Mouse (Mus musculus): ENCODE results near the gene Mcrip1.
A peak's percentile ranks its signal among the peaks of the same experiment; 100 is the strongest.

Mcrip1 gene

DNA sequence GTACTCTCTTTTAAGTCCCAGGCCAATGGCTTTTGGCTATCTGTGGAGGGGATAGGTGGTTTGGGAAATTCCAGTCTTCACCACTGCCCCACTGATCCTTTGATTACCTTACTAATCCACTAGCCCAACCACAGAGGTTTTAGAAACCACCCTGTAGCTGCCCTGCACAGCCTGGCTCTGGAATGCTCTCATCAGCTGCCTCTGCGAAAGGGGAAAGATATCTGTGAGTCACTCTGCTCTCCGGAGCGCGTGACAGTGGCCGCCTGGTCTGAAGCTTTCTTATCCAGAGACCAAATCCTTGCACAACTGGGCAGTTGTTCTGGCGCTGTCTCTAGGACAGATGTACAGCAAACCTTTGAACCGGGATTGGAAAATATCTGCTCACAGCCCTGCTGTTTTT is 5.3 kb upstream of the Mcrip1 start:
- no peak for TF ChIP-seq POU5F1 (IDR thresholded peaks at IDR 0.05; ENCODE audit: borderline replicate concordance, low read length)
- TF ChIP-seq CTCF (conservative IDR thresholded peaks at IDR 0.05; ENCODE audit: low read length): no peak
- TF ChIP-seq NANOG (IDR thresholded peaks at IDR 0.05; ENCODE audit: borderline replicate concordance, low read length): no peak
- H3K4me1 ChIP-seq (replicated peaks; ENCODE audit: low read depth, low read length): peaks cover 18% of the 10 kb centered on the region
- peaks cover 18% of the 10 kb centered on the region for H3K36me3 ChIP-seq (ENCODE audit: insufficient read depth, low read length)
- H3K27me3 ChIP-seq (ENCODE audit: insufficient read depth, low read length): peaks cover 33% of the 10 kb centered on the region
- no peaks in the 10 kb centered on the region for H3K9me3 ChIP-seq (ENCODE audit: low read length)
- H3K4me3 ChIP-seq (replicated peaks; ENCODE audit: low read length): no peak overlapping the region

DNA sequence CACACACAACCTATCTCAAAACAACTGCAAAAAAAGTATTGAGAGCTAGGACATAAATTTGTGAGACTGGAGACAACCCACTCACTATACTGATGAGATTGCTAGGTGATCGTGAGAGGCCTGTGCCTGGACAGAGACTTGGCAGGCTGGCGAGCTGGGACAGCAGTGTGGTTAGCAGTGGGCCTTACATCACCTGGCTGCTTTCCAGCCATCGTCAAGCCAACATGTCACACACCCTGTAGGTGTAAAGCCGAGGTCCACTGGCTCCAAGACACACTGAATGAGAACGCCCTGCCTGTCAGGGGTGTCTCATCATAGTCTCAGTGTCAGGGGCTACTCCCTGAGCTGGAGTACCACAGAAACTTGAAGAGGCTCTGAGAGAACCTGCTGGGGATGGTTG is 3.2 kb upstream of the Mcrip1 start:
- H3K27me3 ChIP-seq (ENCODE audit: insufficient read depth, low read length): peaks cover 33% of the 10 kb centered on the region
- TF ChIP-seq NANOG (IDR thresholded peaks at IDR 0.05; ENCODE audit: borderline replicate concordance, low read length) (no peak), CTCF (conservative IDR thresholded peaks at IDR 0.05; ENCODE audit: low read length) (no peak), POU5F1 (IDR thresholded peaks at IDR 0.05; ENCODE audit: borderline replicate concordance, low read length) (no peak)

GRCm38 (mm10) chr11:120550810-120551440 is 1.4 kb upstream of the Mcrip1 start, which contains the start of gene Ppp1r27:
Ppp1r27 (minus strand) TSS chr11:120551132.
- H3K27me3 ChIP-seq (ENCODE audit: insufficient read depth, low read length): peaks cover 33% of the 10 kb centered on the region
- TF ChIP-seq NANOG (IDR thresholded peaks at IDR 0.05; ENCODE audit: borderline replicate concordance, low read length): no peak
- no peak for TF ChIP-seq POU5F1 (IDR thresholded peaks at IDR 0.05; ENCODE audit: borderline replicate concordance, low read length)
- TF ChIP-seq CTCF (conservative IDR thresholded peaks at IDR 0.05; ENCODE audit: low read length): no peak
- peak within 1 kb of the TSS; percentile 90 for H3K4me3 ChIP-seq (replicated peaks; ENCODE audit: low read length)

More for the DNA sequence above, 3.2 kb upstream of the Mcrip1 start:
- no peaks in the 10 kb centered on the region for H3K9me3 ChIP-seq (ENCODE audit: low read length)
- H3K4me1 ChIP-seq (replicated peaks; ENCODE audit: low read depth, low read length): peaks cover 30% of the 10 kb centered on the region
- H3K36me3 ChIP-seq (ENCODE audit: insufficient read depth, low read length): peaks cover 9% of the 10 kb centered on the region; the same call in 1 of the 2 replicates
- no peak overlapping the region for H3K4me3 ChIP-seq (replicated peaks; ENCODE audit: low read length)

GRCm38 (mm10) chr11:120549986-120550809 is 671 bp upstream of the Mcrip1 start:
- Histone ChIP-seq H3K9me3 (ENCODE audit: low read length) (no peaks in the 10 kb centered on the region), H3K4me1 (replicated peaks; ENCODE audit: low read depth, low read length) (peaks cover 30% of the 10 kb centered on the region), H3K27me3 (ENCODE audit: insufficient read depth, low read length) (peaks cover 30% of the 10 kb centered on the region), H3K4me3 (replicated peaks; ENCODE audit: low read length) (peak overlapping the region; percentile 90), H3K36me3 (ENCODE audit: insufficient read depth, low read length) (peaks cover 23% of the 10 kb centered on the region)
- no peak for TF ChIP-seq POU5F1 (IDR thresholded peaks at IDR 0.05; ENCODE audit: borderline replicate concordance, low read length)
- TF ChIP-seq NANOG (IDR thresholded peaks at IDR 0.05; ENCODE audit: borderline replicate concordance, low read length): no peak
- TF ChIP-seq CTCF (conservative IDR thresholded peaks at IDR 0.05; ENCODE audit: low read length): no peak

More at GRCm38 (mm10) chr11:120550810-120551440, 1.4 kb upstream of the Mcrip1 start, which contains the start of gene Ppp1r27:
- no peaks in the 10 kb centered on the region for H3K9me3 ChIP-seq (ENCODE audit: low read length)
- H3K4me1 ChIP-seq (replicated peaks; ENCODE audit: low read depth, low read length): peaks cover 30% of the 10 kb centered on the region
- peaks cover 20% of the 10 kb centered on the region; the same call in 1 of the 2 replicates for H3K36me3 ChIP-seq (ENCODE audit: insufficient read depth, low read length)

DNA sequence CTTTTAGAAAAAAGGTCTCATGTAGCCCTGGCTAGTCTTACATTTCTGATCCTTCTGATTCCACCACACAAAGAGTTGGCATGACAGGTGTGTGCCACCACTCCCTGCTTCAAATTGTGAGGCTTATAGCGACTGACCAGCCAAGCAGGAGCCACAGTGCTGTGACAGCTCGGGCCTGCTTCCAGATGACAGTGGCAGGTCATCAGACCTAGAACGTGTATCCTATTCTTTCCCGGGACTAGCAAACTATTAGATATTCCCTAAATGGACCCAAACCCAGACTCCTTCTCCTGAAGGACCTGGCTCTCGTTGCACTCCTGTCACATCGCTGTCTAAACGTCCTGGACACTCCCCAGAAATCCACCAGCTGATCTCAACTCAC is 750 bp downstream of the Mcrip1 start:
- H3K9me3 ChIP-seq (ENCODE audit: low read length): no peaks in the 10 kb centered on the region
- peaks cover 30% of the 10 kb centered on the region for H3K27me3 ChIP-seq (ENCODE audit: insufficient read depth, low read length)
- H3K4me3 ChIP-seq (replicated peaks; ENCODE audit: low read length): peak overlapping the region; percentile 90
- H3K36me3 ChIP-seq (ENCODE audit: insufficient read depth, low read length): peaks cover 37% of the 10 kb centered on the region
- no peak for TF ChIP-seq CTCF (conservative IDR thresholded peaks at IDR 0.05; ENCODE audit: low read length)
- no peak for TF ChIP-seq POU5F1 (IDR thresholded peaks at IDR 0.05; ENCODE audit: borderline replicate concordance, low read length)
- no peak for TF ChIP-seq NANOG (IDR thresholded peaks at IDR 0.05; ENCODE audit: borderline replicate concordance, low read length)
- H3K4me1 ChIP-seq (replicated peaks; ENCODE audit: low read depth, low read length): peaks cover 30% of the 10 kb centered on the region

DNA sequence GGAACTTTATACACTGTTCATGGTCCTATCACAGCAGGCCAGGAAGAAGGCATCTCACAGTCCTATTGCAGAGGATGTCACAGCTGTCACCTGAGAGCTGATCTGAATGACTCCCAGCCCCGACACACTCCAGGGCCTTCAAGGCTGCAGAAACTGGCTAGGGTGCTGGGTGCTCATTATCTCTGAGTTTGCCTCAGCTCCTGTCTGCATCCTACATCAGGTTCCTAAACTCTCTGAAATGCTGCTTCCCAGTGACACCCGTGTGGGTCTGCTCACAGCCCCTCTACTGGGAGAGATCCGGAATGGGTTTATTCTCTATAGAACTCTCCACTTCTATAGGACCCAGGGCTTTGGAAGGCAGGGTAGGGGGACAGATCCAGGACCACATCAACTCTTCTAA is 1.3 kb downstream of the Mcrip1 start:
- peaks cover 32% of the 10 kb centered on the region for H3K4me1 ChIP-seq (replicated peaks; ENCODE audit: low read depth, low read length)
- TF ChIP-seq POU5F1 (IDR thresholded peaks at IDR 0.05; ENCODE audit: borderline replicate concordance, low read length) (no peak), CTCF (conservative IDR thresholded peaks at IDR 0.05; ENCODE audit: low read length) (no peak), NANOG (IDR thresholded peaks at IDR 0.05; ENCODE audit: borderline replicate concordance, low read length) (no peak)
- H3K9me3 ChIP-seq (ENCODE audit: low read length): no peaks in the 10 kb centered on the region
- peaks cover 43% of the 10 kb centered on the region for H3K36me3 ChIP-seq (ENCODE audit: insufficient read depth, low read length)
- H3K27me3 ChIP-seq (ENCODE audit: insufficient read depth, low read length): peaks cover 30% of the 10 kb centered on the region
- no peak overlapping the region for H3K4me3 ChIP-seq (replicated peaks; ENCODE audit: low read length)

- Histone ChIP-seq H3K4me3 (replicated peaks; ENCODE audit: low read length) (no peak overlapping the region), H3K9me3 (ENCODE audit: low read length) (no peaks in the 10 kb centered on the region), H3K27me3 (ENCODE audit: insufficient read depth, low read length) (peaks cover 24% of the 10 kb centered on the region), H3K36me3 (ENCODE audit: insufficient read depth, low read length) (peaks cover 50% of the 10 kb centered on the region), H3K4me1 (replicated peaks; ENCODE audit: low read depth, low read length) (peaks cover 39% of the 10 kb centered on the region)
- TF ChIP-seq CTCF (conservative IDR thresholded peaks at IDR 0.05; ENCODE audit: low read length): no peak
- no peak for TF ChIP-seq POU5F1 (IDR thresholded peaks at IDR 0.05; ENCODE audit: borderline replicate concordance, low read length)
- TF ChIP-seq NANOG (IDR thresholded peaks at IDR 0.05; ENCODE audit: borderline replicate concordance, low read length): no peak
Observed at GRCm38 (mm10) chr11:120547469-120547868, 2.1 kb downstream of the Mcrip1 start.

DNA sequence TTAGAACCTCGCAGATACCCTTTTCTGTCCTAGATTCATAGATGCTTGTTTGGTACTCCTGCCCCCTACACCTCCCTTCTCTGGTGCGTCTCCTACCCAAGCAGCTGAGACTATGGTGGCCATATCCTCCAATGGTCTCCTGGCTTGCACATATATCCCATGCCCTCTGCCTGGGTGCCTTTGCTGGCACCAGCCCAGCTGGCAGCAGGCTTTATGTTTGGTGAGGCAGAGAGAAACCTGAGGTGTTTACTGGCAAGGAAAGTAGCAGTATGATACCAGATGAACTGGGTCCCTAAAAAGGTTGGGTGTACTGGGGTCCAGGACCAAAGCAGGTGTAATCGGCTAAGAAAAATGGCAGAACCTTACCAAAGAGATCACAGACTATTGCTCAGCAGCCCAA is 3.6 kb downstream of the Mcrip1 start:
- H3K9me3 ChIP-seq (ENCODE audit: low read length): no peaks in the 10 kb centered on the region
- peaks cover 47% of the 10 kb centered on the region for H3K4me1 ChIP-seq (replicated peaks; ENCODE audit: low read depth, low read length)
- TF ChIP-seq NANOG (IDR thresholded peaks at IDR 0.05; ENCODE audit: borderline replicate concordance, low read length) (no peak), POU5F1 (IDR thresholded peaks at IDR 0.05; ENCODE audit: borderline replicate concordance, low read length) (no peak), CTCF (conservative IDR thresholded peaks at IDR 0.05; ENCODE audit: low read length) (no peak)
- peaks cover 11% of the 10 kb centered on the region for H3K27me3 ChIP-seq (ENCODE audit: insufficient read depth, low read length)
- H3K4me3 ChIP-seq (replicated peaks; ENCODE audit: low read length): no peak overlapping the region
- H3K36me3 ChIP-seq (ENCODE audit: insufficient read depth, low read length): peaks cover 49% of the 10 kb centered on the region

Data from E14TG2a.4 (cell line).